Mouse (Mus musculus): Measurements from ENCODE around the gene Gm9844. TPM values are rescaled to one million over a fixed set of nuclear protein-coding genes. Genes with fewer than 3 reads are reported as not detected.
"Not testable (repeated sequence)": the region's sequence is repeated elsewhere in the genome, so short reads cannot be mapped to it uniquely, and the experiment has no call there.

Gm9844 gene
- polyA plus RNA-seq, 2 experiments = 1.3 to 1.5 TPM

DNA sequence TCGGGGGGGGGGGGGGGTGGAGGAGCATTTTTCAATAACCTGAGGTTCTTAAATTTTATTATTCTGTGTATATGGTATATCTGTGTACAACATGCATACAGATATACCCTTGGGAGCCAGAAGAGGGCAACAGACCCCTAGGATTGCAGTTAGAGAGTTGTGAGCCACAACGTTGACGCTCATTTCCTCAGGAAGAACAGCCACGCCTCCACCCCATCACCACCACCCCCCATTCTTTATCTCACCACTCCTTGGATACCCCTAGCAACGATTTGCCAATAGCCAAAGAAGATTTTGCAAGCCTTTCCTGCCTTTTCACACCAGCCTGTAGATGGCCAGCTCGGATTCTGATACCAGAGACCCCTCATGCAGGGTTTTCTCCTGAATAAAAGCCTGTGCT, 16.3 kb upstream of the Gm9844 start:
- H3K36me3 ChIP-seq (replicated peaks; ENCODE audit: control insufficient read depth, insufficient read depth, low read depth) = no peaks in the 10 kb centered on the region
- no peak overlapping the region; the same call in 1 of the 2 replicates for H3K9ac ChIP-seq (replicated peaks)
- H3K27me3 ChIP-seq (ENCODE audit: control insufficient read depth, insufficient read depth, low read length) = no peaks in the 10 kb centered on the region
- peak overlapping the region; percentile 6; the same call in 1 of the 2 replicates for H3K4me2 ChIP-seq (ENCODE audit: low read depth)
- DNase-seq (ENCODE audit: low read depth in 3 of 3, low spot score in 3 of 3) = peak; percentile 57 to 72 (median 60)
- ATAC-seq (ENCODE audit: insufficient read depth) = peak; percentile 70
- peaks cover 21 to 25% of the 10 kb centered on the region in 2 experiments for H3K4me1 ChIP-seq (replicated peaks; ENCODE audit: control insufficient read depth in 2 of 2, insufficient read depth in 2 of 2, low read length in 1 of 2)
- no peak overlapping the region for H3K27ac ChIP-seq
- H3K4me3 ChIP-seq (ENCODE audit: insufficient read depth in 1 of 2, low read depth in 2 of 2, low read length in 2 of 2) = no peak overlapping the region
- H3K9me3 ChIP-seq (ENCODE audit: control insufficient read depth, low read length) = no peaks in the 10 kb centered on the region
- TF ChIP-seq EP300 (IDR thresholded peaks at IDR 0.05; ENCODE audit: low read depth) (no peak), CTCF (IDR thresholded peaks at IDR 0.05; ENCODE audit: low read depth) (peak; percentile 70)
- WGBS (ENCODE audit: insufficient replicate concordance) = 2% methylated on average over 6 of the region's 6 CpGs

DNA sequence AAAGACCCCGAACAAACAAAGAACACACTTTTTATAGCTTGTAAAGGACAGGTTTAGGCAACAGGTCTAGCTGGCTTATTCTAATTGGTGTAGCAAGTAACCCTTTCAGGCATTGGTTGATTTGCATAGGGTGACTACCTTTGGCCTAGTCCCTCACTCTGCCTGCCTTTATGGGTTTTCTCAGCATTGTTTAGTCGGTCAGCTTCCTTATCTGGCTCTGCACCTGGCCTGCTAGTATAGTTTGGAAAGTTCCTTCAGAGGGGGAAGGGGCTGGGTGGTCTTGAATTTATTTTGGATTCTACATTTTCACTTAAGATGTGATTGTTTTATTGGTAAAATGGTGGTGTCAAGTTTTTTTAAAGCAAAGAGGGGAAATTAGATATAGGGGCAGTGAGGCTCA, 15.4 kb upstream of the Gm9844 start:
- H3K9ac ChIP-seq (replicated peaks); H3K4me2 ChIP-seq (ENCODE audit: low read depth); H3K9me3 ChIP-seq (ENCODE audit: control insufficient read depth, low read length); H3K4me3 ChIP-seq (ENCODE audit: insufficient read depth in 1 of 2, low read depth in 2 of 2, low read length in 2 of 2); H3K36me3 ChIP-seq (replicated peaks; ENCODE audit: control insufficient read depth, insufficient read depth, low read depth); H3K27me3 ChIP-seq (ENCODE audit: control insufficient read depth, insufficient read depth, low read length); ATAC-seq (ENCODE audit: insufficient read depth); H3K27ac ChIP-seq; DNase-seq (ENCODE audit: low read depth in 3 of 3, low spot score in 3 of 3): not testable (repeated sequence)
- peaks cover 27 to 30% of the 10 kb centered on the region in 2 experiments for H3K4me1 ChIP-seq (replicated peaks; ENCODE audit: control insufficient read depth in 2 of 2, insufficient read depth in 2 of 2, low read length in 1 of 2)
- 16% methylated on average over 2 of the region's 2 CpGs for WGBS (ENCODE audit: insufficient replicate concordance)

DNA sequence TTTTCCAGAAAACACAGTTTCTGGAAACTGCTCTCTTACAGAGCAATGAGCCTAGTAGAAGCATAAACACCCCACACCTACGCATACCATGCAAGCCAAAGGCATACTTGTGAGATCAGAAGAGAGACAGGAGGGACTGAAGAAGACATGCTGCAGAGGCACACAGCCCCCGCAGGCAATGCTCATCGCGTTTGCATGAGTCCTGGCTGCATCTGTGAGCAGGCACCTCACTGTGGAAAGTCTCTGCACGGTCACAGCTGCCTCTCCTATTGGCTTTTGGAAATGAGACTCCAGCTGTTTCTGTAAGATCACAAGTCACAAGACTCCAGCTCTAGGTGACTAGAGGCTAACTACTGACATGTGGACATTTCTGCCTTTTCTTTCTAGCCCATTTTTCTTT, 11.9 kb upstream of the Gm9844 start:
- H3K27ac ChIP-seq = peak overlapping the region; percentile 95
- no peaks in the 10 kb centered on the region for H3K27me3 ChIP-seq (ENCODE audit: control insufficient read depth, insufficient read depth, low read length)
- peak overlapping the region; percentile 31 to 53 for H3K4me3 ChIP-seq (ENCODE audit: insufficient read depth in 1 of 2, low read depth in 2 of 2, low read length in 2 of 2)
- no peaks in the 10 kb centered on the region for H3K36me3 ChIP-seq (replicated peaks; ENCODE audit: control insufficient read depth, insufficient read depth, low read depth)
- TF ChIP-seq CTCF (IDR thresholded peaks at IDR 0.05; ENCODE audit: low read depth) = no peak
- TF ChIP-seq EP300 (IDR thresholded peaks at IDR 0.05; ENCODE audit: low read depth) = no peak
- H3K9me3 ChIP-seq (ENCODE audit: control insufficient read depth, low read length) = no peaks in the 10 kb centered on the region
- H3K4me2 ChIP-seq (ENCODE audit: low read depth) = peak overlapping the region; percentile 56
- H3K9ac ChIP-seq (replicated peaks) = peak overlapping the region; percentile 10
- ATAC-seq (ENCODE audit: insufficient read depth) = no peak
- H3K4me1 ChIP-seq (replicated peaks; ENCODE audit: control insufficient read depth in 2 of 2, insufficient read depth in 2 of 2, low read length in 1 of 2) = peaks cover 47 to 59% of the 10 kb centered on the region in 2 experiments
- DNase-seq (ENCODE audit: low read depth in 3 of 3, low spot score in 3 of 3) = no peak
- 24% methylated on average over 5 of the region's 5 CpGs for WGBS (ENCODE audit: insufficient replicate concordance)

DNA sequence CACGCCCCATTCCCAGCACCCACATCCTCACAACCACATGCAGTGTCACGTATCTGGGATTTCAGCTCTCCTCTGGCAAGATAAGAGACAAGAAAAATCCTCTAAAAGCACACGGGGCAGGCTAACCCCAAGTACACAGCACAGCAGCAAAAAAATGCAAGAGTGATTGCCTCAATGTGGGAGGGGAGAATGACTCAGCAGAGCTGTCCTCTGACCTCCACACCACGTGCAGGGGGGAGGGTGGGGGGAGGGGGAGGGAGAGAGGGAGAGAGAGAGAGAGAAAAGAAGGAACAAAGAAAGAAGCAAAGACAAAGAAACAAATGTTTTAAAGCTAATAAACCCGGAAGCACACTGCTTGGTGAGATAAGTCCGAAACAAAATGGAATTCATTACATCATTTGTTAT, 11.1 kb upstream of the Gm9844 start:
- no peaks in the 10 kb centered on the region for H3K9me3 ChIP-seq (ENCODE audit: control insufficient read depth, low read length)
- WGBS (ENCODE audit: insufficient replicate concordance) = 8% methylated on average over 6 of the region's 6 CpGs

DNA sequence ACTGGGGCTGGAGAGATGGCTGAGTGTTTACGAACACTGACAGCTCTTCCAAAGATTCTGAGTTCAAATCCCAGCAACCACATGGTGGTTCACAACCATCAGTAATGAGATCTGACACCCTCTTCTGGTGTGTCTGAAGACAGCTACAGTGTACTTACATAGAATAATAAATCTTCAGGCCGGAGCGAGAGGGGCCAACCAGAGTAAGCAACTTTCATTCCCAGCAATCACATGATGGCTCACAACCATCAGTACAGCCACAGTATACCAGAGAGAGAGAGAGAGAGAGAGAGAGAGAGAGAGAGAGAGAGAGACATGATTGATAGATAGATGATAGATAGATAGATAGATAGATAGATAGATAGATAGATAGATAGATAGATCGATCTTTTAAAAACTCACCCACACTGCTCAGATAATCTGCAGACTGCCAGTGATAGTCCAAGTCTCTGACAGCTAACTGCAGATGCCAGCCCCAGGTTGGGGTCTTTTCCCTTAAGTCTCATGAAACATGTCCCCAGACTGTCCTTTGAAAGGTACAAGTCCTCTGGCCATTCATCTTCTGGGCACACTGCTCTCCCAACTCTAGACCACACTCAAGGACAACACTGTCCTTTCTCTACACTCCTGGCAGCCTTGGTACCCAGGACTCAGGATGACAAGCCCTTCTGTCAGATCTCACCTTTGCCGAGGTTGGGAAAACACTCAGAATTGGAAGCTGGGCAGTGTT, 10.3 kb upstream of the Gm9844 start:
- H3K27me3 ChIP-seq (ENCODE audit: control insufficient read depth, insufficient read depth, low read length) = no peaks in the 10 kb centered on the region
- H3K36me3 ChIP-seq (replicated peaks; ENCODE audit: control insufficient read depth, insufficient read depth, low read depth) = no peaks in the 10 kb centered on the region
- peak overlapping the region; percentile 95 for H3K27ac ChIP-seq
- peak overlapping the region; percentile 53 to 57 for H3K4me3 ChIP-seq (ENCODE audit: insufficient read depth in 1 of 2, low read depth in 2 of 2, low read length in 2 of 2)
- DNase-seq (ENCODE audit: low read depth in 3 of 3, low spot score in 3 of 3) = no peak
- H3K9me3 ChIP-seq (ENCODE audit: control insufficient read depth, low read length) = no peaks in the 10 kb centered on the region
- WGBS (ENCODE audit: insufficient replicate concordance) = 63% methylated on average over 5 of the region's 5 CpGs
- peaks cover 40 to 50% of the 10 kb centered on the region in 2 experiments for H3K4me1 ChIP-seq (replicated peaks; ENCODE audit: control insufficient read depth in 2 of 2, insufficient read depth in 2 of 2, low read length in 1 of 2)
- TF ChIP-seq CTCF (IDR thresholded peaks at IDR 0.05; ENCODE audit: low read depth) = no peak
- TF ChIP-seq EP300 (IDR thresholded peaks at IDR 0.05; ENCODE audit: low read depth) = no peak
- H3K9ac ChIP-seq (replicated peaks) = peak overlapping the region; percentile 49
- no peak for ATAC-seq (ENCODE audit: insufficient read depth)
- peak overlapping the region; percentile 56 for H3K4me2 ChIP-seq (ENCODE audit: low read depth)

More for the DNA sequence above, 11.1 kb upstream of the Gm9844 start:
- DNase-seq (ENCODE audit: low read depth in 3 of 3, low spot score in 3 of 3) (peak; percentile 81 to 83 (median 82)), ATAC-seq (ENCODE audit: insufficient read depth) (peak; percentile 50)
- Histone ChIP-seq H3K4me2 (ENCODE audit: low read depth) (peak overlapping the region; percentile 56), H3K27ac (peak overlapping the region; percentile 95), H3K36me3 (replicated peaks; ENCODE audit: control insufficient read depth, insufficient read depth, low read depth) (no peaks in the 10 kb centered on the region), H3K27me3 (ENCODE audit: control insufficient read depth, insufficient read depth, low read length) (no peaks in the 10 kb centered on the region), H3K4me3 (ENCODE audit: insufficient read depth in 1 of 2, low read depth in 2 of 2, low read length in 2 of 2) (peak overlapping the region; percentile 53 to 63), H3K9ac (replicated peaks) (peak overlapping the region; percentile 49), H3K4me1 (replicated peaks; ENCODE audit: control insufficient read depth in 2 of 2, insufficient read depth in 2 of 2, low read length in 1 of 2) (peaks cover 47 to 58% of the 10 kb centered on the region in 2 experiments)
- no peak for TF ChIP-seq CTCF (IDR thresholded peaks at IDR 0.05; ENCODE audit: low read depth)
- peak; percentile 61; the same call in 1 of the 2 replicates for TF ChIP-seq EP300 (IDR thresholded peaks at IDR 0.05; ENCODE audit: low read depth)

All from liver, embryonic 14.5 days (tissue).